Mouse (Mus musculus): ENCODE results near the gene Ripply1.

DNA sequence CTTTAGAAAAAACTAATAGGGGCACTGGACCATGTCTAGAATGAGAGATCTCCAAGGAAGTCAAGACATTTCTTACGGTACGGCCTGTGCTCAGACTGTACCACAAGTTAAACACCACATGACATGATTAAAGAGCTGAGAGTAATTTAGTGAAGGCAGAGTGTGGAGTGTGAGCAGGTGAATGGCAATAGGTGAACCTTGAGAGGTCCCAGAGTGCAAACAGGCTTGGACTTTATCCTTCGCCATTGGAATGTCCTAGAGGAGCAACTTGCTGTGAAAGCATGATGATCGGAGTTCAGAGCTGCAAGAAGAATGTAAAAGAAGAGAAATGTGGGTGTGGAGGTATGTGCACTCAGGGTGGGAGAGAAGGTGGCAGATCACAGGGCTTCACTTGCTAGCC is 23.8 kb upstream of the Ripply1 start:
- TF ChIP-seq CTCF (IDR thresholded peaks at IDR 0.05; ENCODE audit: control insufficient read depth, insufficient read depth, insufficient replicate concordance, low read depth, low read length) (no peak), POLR2A (IDR thresholded peaks at IDR 0.05; ENCODE audit: control insufficient read depth, low read depth, low read length) (no peak)

Measured in testis, adult 2 months (tissue).